Mouse (Mus musculus) megakaryocyte, embryonic 14.5 days (primary cell): Measurements from ENCODE around the gene Oas1f. TPM values are rescaled to one million over a fixed set of nuclear protein-coding genes. Genes with fewer than 3 reads are reported as not detected.

ENCODE experiments used
- H3K27me3 ChIP-seq: replicated peaks from 2 replicates; pipeline ENCODE3; 2012; ENCODE audit warnings: inconsistent platforms
- H3K36me3 ChIP-seq: replicated peaks from 2 replicates; pipeline ENCODE3; 2012; ENCODE audit warnings: low read length, inconsistent platforms, mixed read lengths
- H3K4me1 ChIP-seq: 2 replicates; pipeline ENCODE4 v1.6.1; 2012; ENCODE audit warnings: inconsistent platforms
- H3K4me3 ChIP-seq: replicated peaks from 2 replicates; pipeline ENCODE3; 2012; ENCODE audit warnings: moderate library complexity, mild to moderate bottlenecking, inconsistent platforms
- H3K9me3 ChIP-seq: 2 replicates; pipeline ENCODE4 v1.6.1; 2012; ENCODE audit warnings: inconsistent platforms
- FLI1 ChIP-seq: IDR thresholded peaks from 2 replicates; pipeline ENCODE4 v1.6.1; 2012; ENCODE audit warnings: low read length, inconsistent platforms, mixed read lengths
- GATA1 ChIP-seq: IDR thresholded peaks from 3 replicates; pipeline ENCODE4 v1.6.1; 2012; ENCODE audit warnings: mixed read lengths, low read length, inconsistent platforms, borderline replicate concordance
- polyA plus RNA-seq: library from polyadenylated mRNA; stranded (reverse); fragments of >175 nt; gene quantifications from 2 replicates; pipeline ENCODE4 v1.2.3, GENCODE M21; 2012; ENCODE audit warnings: low replicate concordance; ENCODE audit not compliant: insufficient read depth

Oas1f gene
- polyA plus RNA-seq, 1 experiment = not detected

DNA sequence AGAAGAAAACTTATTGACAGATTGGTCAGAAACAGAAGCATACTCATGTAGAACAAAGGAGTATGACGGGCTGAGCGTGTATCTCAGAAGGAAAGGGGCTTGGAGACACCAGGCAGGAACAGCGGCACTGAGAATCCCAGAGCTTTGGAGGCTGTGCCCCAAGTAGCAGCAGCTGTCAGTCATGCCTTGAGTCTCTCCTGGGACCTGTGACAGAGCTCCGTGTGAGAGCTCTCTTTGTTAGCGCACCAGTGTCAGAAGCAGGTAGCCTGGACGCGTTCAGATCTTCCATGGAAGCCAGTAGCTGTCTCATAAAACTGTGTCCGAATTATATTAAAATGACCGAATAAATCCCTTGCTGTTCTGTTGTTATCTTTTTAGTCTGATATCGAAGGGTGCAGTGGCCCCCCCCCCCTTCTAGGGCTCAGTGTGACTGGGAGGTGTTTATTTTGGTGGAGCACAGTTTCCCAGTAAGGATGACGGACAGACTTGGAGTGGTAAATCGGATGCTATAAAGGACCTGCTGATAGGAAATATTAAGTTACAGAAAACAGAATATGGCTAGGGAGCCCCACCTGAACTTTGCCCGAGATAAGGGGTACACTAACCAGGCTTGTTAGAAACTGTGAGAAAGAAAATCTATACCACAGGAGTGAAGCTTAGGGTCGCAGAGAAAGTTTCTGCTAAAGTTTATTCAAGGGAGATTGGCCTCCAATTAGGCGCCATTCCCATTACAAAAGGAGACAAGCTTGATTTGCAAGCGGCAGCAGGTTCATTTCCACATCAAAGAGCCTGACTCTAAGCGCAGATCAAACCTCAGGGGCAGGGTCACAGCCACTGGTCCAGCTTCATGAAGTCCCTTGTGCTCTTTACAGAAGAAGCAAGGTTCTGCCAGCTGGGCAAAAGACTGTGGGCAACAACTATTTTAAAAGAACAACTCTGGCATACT is 13.6 kb upstream of the Oas1f start:
- TF ChIP-seq FLI1 (no peak), GATA1 (no peak)
- Histone ChIP-seq H3K4me1 (peaks cover 4% of the 10 kb centered on the region), H3K36me3 (no peaks in the 10 kb centered on the region), H3K4me3 (no peak overlapping the region), H3K9me3 (peaks cover 9% of the 10 kb centered on the region), H3K27me3 (peaks cover 24% of the 10 kb centered on the region)

DNA sequence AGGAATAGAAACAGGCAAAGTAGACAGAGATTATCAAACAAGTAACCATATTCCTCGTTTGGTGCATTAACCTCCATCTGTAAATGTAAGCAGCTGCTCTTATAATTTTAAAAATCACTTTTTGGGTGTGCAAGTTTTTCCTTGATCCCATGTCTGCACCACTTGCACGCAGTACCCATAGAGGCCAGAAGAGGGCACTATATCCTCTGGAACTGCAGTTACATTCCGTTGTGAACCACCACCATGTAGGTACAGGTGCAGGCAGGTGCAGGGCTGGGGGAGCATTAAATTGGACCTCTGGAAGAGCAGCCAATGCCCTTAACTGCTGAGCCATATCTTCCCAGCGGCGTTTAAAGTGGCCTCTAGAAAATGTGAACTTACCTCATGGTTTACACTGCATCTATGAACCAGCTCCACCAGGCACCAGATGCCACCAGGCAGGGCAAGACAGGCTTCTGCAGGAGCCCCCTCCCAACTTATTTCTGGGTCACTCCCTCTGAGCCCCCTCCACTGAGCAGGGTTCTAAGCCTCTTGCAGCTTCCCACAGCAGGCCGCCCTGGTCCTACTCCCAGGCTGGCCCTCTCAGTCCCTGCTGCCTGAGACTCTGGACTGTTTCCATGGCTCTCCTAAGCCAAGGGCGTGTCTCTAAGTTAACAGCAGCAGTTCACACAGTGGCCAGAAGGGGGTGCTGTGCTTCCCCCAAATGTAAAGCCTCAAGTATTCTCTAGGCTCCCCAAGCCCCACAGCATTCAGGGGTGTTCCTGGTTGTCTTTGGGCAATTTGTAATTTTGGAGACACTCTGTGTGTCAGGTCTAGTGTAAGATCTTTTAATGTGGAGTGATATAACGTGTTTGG is 10.2 kb upstream of the Oas1f start:
- Histone ChIP-seq H3K4me3 (no peak overlapping the region), H3K36me3 (no peaks in the 10 kb centered on the region), H3K27me3 (peaks cover 38% of the 10 kb centered on the region), H3K4me1 (no peaks in the 10 kb centered on the region), H3K9me3 (0 out of 2 replicates have a peak, but pooled peaks cover 1% of the 10 kb centered on the region)
- TF ChIP-seq FLI1 (no peak), GATA1 (no peak)

DNA sequence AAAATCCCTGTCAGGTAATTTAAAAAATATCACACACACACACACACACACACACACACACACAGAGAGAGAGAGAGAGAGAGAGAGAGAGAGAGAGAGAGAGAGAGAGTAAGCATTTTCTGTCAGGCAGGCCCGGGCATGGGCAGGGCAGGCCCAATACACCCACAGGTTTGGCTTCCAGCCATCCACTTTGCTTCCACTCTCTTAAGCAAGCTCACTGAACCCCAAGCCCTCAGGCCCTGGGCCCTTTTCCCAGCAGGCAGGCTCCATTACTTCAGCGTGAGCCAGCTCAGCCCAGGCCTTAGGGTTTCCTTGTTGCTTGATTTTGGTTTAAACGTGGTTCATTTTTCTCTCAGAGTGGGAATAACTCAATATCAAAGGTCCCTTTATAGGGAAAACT is 2.5 kb upstream of the Oas1f start:
- Histone ChIP-seq H3K4me1 (no peaks in the 10 kb centered on the region), H3K9me3 (no peaks in the 10 kb centered on the region), H3K4me3 (no peak overlapping the region), H3K27me3 (peaks cover 50% of the 10 kb centered on the region), H3K36me3 (no peaks in the 10 kb centered on the region)
- TF ChIP-seq GATA1 = no peak
- no peak for TF ChIP-seq FLI1

DNA sequence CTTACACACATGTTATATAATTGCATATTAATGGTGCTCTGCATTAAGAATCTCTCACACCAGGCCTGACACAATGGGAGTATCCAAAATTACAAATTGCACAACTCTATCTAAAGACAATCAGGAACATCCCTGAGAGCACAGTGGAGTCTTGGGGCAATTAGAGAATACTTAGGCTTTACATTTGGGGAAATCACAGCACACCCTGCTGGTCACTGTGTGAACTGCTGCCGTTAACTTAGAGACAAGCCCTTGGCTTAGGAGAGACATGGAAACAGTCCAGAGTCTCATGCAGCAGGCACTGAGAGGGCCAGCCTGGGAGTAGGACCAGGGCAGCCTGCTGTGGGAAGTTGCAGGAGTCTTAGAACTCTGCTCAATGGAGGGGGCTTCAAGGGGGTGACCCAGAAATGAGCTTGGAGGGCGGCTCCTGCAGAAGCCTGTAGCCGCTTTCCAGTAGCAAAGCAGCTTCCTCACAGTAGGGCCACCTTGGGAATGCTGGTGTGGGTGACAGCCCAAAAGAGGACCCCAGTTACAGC is 2.5 kb downstream of the Oas1f start:
- Histone ChIP-seq H3K9me3 (peaks cover 10% of the 10 kb centered on the region), H3K27me3 (peaks cover 31% of the 10 kb centered on the region), H3K4me1 (no peaks in the 10 kb centered on the region), H3K36me3 (no peaks in the 10 kb centered on the region), H3K4me3 (no peak overlapping the region)
- no peak for TF ChIP-seq FLI1
- no peak for TF ChIP-seq GATA1

DNA sequence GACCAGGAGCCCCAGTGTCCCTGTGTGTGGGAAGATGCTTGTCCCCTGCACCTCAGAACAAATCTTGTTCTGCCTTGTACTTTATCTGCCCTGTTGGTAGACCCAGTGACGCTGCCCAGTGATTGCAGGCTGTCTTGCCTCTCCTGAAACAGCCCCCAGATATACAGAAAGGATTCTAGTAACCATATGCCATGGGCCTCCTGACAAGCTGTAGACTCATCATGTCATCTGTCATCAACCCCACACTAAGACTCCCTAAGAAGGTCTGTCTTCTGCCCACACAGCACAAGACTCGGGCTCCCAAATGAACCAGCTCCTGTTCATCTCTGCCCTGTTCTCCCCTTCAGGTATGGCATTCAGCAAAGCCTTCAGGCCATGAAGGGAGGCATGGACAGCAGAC is 12.1 kb downstream of the Oas1f start:
- no peak for TF ChIP-seq GATA1
- TF ChIP-seq FLI1 = no peak
- H3K27me3 ChIP-seq = peaks cover 49% of the 10 kb centered on the region
- no peak overlapping the region for H3K4me3 ChIP-seq
- peaks cover 13% of the 10 kb centered on the region for H3K9me3 ChIP-seq
- H3K36me3 ChIP-seq = no peaks in the 10 kb centered on the region
- H3K4me1 ChIP-seq = no peaks in the 10 kb centered on the region; the same call in 1 of the 2 replicates

DNA sequence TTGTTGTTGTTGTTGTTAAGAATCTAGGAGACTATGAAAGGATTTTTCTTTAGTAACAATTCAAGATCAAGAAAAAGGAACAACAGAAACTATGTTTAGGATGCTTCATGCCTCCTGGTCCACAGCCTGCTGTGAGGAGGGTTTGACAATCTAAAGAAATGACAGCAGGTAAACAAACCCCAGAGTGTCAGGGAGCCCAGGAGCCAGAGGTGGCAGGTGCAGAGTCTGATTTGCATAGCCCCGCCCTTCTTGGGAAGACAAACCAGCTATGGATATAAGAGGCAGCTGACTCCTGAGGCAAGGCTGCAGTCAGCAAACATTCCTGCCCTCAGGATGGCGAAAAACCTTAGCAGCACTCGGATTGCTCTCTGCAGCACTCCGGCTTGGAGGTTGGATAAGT is 14.0 kb downstream of the Oas1f start, which contains the start of gene Oas1h:
Gene Oas1h, plus strand, starts transcription at position 301 of the 400 bp plus-strand sequence.
- H3K9me3 ChIP-seq = no peaks in the 10 kb centered on the region
- H3K36me3 ChIP-seq = no peaks in the 10 kb centered on the region
- H3K4me3 ChIP-seq = no peak within 1 kb of the TSS
- no peaks in the 10 kb centered on the region; the same call in 1 of the 2 replicates for H3K4me1 ChIP-seq
- TF ChIP-seq GATA1 (no peak), FLI1 (no peak)
- peaks cover 42% of the 10 kb centered on the region for H3K27me3 ChIP-seq

DNA sequence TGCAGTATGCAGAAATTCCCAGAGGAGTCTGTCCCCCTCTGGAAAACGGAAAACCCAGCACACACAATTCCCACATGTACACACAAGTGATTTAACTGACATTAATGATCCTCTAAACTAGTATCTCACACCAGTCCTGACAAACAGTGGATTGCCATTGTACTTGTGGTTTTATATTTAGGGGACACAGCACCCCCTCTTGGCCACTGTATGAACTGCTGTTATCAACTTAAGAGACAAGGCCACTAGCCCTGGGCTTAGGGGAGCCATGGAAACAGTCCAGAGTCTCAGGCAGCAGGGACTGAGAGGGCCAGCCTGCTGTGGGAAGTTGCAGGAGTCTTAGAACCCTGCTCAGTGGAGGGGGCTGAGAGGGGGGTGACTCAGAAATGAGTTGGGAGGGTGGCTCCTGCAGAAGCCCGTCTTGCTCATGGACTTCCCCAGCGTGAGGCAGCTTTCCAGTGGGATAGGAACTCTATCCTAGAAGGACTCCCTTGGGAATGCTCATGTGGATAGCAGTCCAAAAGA is 18.2 kb downstream of the Oas1f start:
- TF ChIP-seq GATA1 (no peak), FLI1 (no peak)
- Histone ChIP-seq H3K4me3 (no peak overlapping the region), H3K4me1 (no peaks in the 10 kb centered on the region), H3K9me3 (no peaks in the 10 kb centered on the region), H3K27me3 (peaks cover 41% of the 10 kb centered on the region), H3K36me3 (no peaks in the 10 kb centered on the region)

DNA sequence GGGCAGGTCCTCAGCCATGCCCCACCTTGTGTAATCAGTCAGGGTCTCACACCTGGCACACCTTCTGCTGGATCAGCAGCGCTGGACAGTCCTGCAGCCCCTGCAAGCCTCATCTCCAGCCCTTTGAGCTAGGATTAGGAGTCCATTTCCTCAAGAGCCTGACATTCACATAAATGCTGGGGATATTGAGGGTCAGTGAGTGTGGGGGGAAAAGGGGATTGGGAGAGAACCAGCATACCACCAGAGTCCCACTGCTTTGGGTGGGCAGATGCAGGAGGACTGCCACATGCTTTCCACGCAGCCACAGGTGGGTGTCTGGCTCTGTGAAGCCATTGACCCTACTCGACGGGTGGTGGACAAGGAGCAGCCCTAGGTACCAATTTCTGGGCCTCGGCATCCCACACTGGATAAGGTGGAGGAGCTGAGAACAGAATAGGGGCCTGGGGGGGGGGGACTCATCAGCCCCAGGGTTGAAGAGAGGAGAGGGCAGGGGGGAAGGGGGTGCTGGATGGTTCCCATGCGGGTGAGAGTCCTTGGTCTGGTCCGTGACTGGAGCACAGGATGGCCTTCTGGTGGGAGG is 22.4 kb downstream of the Oas1f start:
- no peak overlapping the region for H3K4me3 ChIP-seq
- TF ChIP-seq GATA1 (no peak), FLI1 (no peak)
- peaks cover 57% of the 10 kb centered on the region for H3K27me3 ChIP-seq
- H3K4me1 ChIP-seq = no peaks in the 10 kb centered on the region
- H3K36me3 ChIP-seq = no peaks in the 10 kb centered on the region
- H3K9me3 ChIP-seq = no peaks in the 10 kb centered on the region

DNA sequence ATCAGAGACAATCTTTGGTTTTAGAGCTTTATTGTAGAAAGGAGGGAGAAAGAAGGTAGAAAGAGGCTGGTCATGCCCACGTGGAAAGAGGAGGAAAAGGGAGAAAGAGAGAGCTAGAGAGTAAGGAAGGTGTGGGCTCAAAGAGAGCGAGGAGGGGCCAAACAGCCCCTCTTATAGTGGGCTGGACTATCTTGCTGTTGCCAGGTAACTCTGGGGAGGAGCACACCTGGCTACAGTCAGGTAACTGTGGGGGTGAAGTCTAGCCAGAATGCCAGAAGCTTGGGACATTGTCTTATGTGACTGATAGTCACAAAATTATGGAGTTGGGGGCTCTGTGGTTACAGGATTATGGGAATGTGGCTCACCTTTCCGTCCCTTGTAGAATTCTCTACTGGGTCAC is 22.9 kb downstream of the Oas1f start:
- Histone ChIP-seq H3K27me3 (peaks cover 57% of the 10 kb centered on the region), H3K36me3 (no peaks in the 10 kb centered on the region)

More for the DNA sequence above, 22.9 kb downstream of the Oas1f start:
- H3K4me3 ChIP-seq = no peak overlapping the region
- H3K4me1 ChIP-seq = no peaks in the 10 kb centered on the region
- no peaks in the 10 kb centered on the region for H3K9me3 ChIP-seq
- no peak for TF ChIP-seq GATA1
- TF ChIP-seq FLI1 = no peak
